Mouse (Mus musculus): Measurements from ENCODE around the gene Olfr398.

GRCm38 (mm10) chr11:73936377-73936776 is 53.8 kb downstream of the Olfr398 start, which contains the start of gene Olfr23:
- TF ChIP-seq POLR2A (IDR thresholded peaks at IDR 0.05; ENCODE audit: low read depth, low read length) (no peak), CTCF (IDR thresholded peaks at IDR 0.05; ENCODE audit: extremely low read depth, insufficient read length, insufficient replicate concordance, low read depth, low read length) (no peak)

Measured in small intestine, adult 2 months (tissue).